Mouse (Mus musculus) bone marrow, adult 2 months (tissue): Measurements from ENCODE around the gene Rbpjl. TPM values are rescaled to one million over a fixed set of nuclear protein-coding genes. Genes with fewer than 3 reads are reported as not detected.

Experiments used
- H3K27ac ChIP-seq: fragments of 200-500 bp; 2 replicates; pipeline ENCODE4 v1.5.1; 2012; ENCODE audit warnings: low read depth, mild to moderate bottlenecking, control low read depth, inconsistent platforms, low read length; ENCODE audit not compliant: control insufficient read depth, poor library complexity, insufficient read depth
- H3K4me1 ChIP-seq: fragments of 200-500 bp; 2 replicates; pipeline ENCODE4 v1.6.1; 2011; ENCODE audit warnings: low read length; ENCODE audit not compliant: control insufficient read depth, insufficient read depth
- H3K4me3 ChIP-seq: fragments of 200-500 bp; replicated peaks from 2 replicates; pipeline ENCODE3; 2011; ENCODE audit warnings: mild to moderate bottlenecking, low read depth, low read length, control low read depth; ENCODE audit not compliant: control insufficient read depth
- CTCF ChIP-seq: fragments of 200-500 bp; IDR thresholded peaks from 2 replicates; pipeline ENCODE4 v1.5.1; 2011; ENCODE audit warnings: low read length, control low read depth; ENCODE audit not compliant: control insufficient read depth, insufficient read depth
- POLR2A ChIP-seq: fragments of 200-500 bp; IDR thresholded peaks from 2 replicates; pipeline ENCODE4 v1.6.1; 2011; ENCODE audit warnings: low read depth, mild to moderate bottlenecking, control low read depth, low read length, borderline replicate concordance; ENCODE audit not compliant: control insufficient read depth
- WGBS: fragments of 180-500 bp; shearing (Covaris S2); methylation state at CpG from one replicate; pipeline ENCODE4 v1.1.7; 2018; 5-methylcytosine and 5-hydroxymethylcytosine counted together
- polyA plus RNA-seq: library from polyadenylated mRNA; stranded (reverse); fragments of >200 nt; gene quantifications from 2 replicates; pipeline ENCODE4 v1.2.4, GENCODE M21; 2011; ENCODE audit warnings: low replicate concordance; ENCODE audit not compliant: missing spikeins, insufficient read depth, insufficient read length

The Rbpjl gene
- polyA plus RNA-seq, 1 experiment: not detected

DNA sequence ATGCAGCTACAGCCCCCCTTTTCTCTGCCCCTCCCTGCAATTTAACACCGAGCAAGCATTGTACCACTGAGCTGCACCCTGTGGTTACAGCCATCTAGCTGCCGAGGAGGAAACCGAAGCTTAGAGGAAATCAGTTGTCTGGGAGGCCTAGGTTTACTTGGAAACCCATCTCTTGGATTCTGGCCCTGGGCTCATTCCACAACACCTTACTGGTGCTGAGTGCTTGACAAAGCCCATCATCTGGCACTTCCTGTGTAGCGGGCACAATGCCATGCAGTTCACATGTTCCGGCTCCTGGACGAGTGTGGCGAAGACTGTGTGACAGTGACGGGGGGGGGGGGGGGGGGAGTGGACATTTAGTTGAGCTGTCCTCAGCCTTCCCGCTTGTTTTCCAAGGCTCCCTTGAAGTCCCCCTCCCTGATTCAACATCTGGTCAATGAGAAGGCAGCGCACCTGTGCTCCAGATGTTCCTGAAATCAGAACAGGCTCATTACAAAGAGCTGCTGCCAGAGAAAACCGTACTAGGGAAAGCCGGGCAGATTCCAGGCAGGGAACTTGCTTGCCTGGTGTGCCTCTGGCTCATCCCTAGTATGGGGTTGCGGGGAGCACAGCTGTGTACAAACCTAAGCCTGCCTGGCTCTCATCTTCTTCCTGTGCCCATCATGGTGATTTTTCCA is 49.2 kb downstream of the Rbpjl start:
- whole genome bisulfite sequencing: 36% methylated on average over 13 of the region's 13 CpGs
- no peak overlapping the region for H3K27ac ChIP-seq
- no peaks in the 10 kb centered on the region; the same call in 1 of the 2 replicates for H3K4me1 ChIP-seq
- no peak overlapping the region for H3K4me3 ChIP-seq
- no peak for TF ChIP-seq CTCF
- TF ChIP-seq POLR2A: no peak

GRCm38 (mm10) chr2:164453047-164453757 is 50.3 kb downstream of the Rbpjl start:
- no peak overlapping the region for H3K27ac ChIP-seq
- TF ChIP-seq CTCF: no peak
- no peak for TF ChIP-seq POLR2A
- no peak overlapping the region for H3K4me3 ChIP-seq
- H3K4me1 ChIP-seq: no peaks in the 10 kb centered on the region; the same call in 1 of the 2 replicates
- 73% methylated on average over 14 of the region's 14 CpGs for WGBS

- WGBS: 70% methylated on average over 7 of the region's 7 CpGs
- peaks cover 2% of the 10 kb centered on the region; the same call in 1 of the 2 replicates for H3K4me1 ChIP-seq
- no peak overlapping the region for H3K27ac ChIP-seq
- no peak for TF ChIP-seq POLR2A
- no peak for TF ChIP-seq CTCF
- H3K4me3 ChIP-seq: no peak overlapping the region
These were observed 51.1 kb downstream of the Rbpjl start for GRCm38 (mm10) chr2:164453887-164454500.

DNA sequence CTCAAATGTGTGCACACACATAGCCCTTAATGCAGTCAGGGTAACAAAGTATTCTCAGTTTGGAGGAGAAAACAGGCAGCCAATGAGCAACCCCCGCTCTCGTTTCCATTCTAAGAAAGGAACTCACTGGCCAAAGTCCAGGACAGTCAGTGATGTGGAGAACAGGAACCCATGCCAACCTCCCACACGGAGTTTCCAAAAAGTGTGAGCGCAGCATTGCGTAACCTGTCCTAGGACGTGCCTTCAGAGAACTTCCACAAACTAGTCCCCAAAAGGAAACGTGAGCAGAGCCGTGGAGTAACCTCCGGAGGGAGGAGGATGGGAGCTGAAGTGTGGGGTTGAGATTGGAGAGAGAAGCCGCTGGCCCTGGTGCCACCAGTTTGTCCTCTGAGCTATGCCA is 51.9 kb downstream of the Rbpjl start:
- Histone ChIP-seq H3K4me1 (peaks cover 2% of the 10 kb centered on the region; the same call in 1 of the 2 replicates), H3K4me3 (no peak overlapping the region), H3K27ac (no peak overlapping the region)
- WGBS: 33% methylated on average over 10 of the region's 10 CpGs
- TF ChIP-seq POLR2A: no peak
- no peak for TF ChIP-seq CTCF

DNA sequence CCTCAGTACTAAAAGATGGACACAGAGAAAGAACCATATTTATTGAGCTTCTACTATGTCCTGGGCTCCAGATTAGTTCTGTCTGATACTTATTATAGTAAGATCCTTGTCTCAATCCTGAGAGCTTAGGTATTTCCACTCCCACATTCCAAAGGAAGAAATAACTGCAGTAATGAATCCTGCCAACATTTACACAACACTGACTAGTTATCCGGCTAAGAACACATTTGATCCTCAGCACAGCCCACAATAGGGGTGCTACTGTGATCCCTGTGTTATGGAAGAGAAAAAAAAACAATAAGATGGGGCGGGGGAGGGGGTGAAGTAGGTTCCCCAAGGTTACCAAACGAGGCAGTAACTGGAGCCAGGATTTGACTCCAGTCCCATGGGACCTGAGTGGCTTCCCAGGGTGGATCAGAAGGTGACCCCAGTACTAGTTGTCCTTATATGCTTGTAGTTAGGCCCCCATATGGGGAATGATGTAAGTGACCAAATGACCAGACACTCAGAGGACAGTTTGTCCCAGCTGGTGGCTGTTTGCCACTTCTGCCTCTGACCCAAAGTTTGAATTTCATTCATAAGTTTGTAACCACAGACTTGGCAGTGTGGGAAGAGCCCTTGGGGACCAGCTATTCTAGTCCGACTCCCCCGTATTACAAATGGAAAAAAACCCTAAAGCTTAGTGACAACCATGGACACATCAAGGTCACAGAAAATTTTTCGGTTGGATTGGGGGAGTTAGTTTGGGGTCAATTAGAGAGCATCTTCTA is 52.7 kb downstream of the Rbpjl start:
- 63% methylated on average over 6 of the region's 6 CpGs for WGBS
- no peak for TF ChIP-seq POLR2A
- no peak for TF ChIP-seq CTCF
- H3K4me3 ChIP-seq: no peak overlapping the region
- H3K27ac ChIP-seq: no peak overlapping the region
- H3K4me1 ChIP-seq: peaks cover 2% of the 10 kb centered on the region; the same call in 1 of the 2 replicates

DNA sequence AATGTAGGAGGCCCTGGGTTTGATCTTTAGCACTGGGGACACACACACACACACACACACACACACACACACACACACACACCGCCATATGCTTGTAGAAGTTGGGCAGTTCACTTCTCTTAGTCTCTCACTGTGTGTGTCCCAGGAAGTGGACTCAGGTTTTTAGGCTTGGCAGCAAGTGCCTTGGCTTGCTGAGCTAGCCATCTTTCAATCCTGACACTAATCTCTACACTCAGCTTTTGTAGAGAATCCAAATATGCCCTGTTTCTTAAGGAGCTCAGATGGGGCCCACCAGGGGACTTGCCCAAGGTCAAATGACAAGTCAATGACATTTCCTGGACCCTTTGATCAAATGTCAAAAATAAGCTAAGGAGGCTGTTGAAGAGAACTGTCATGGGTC is 53.5 kb downstream of the Rbpjl start:
- no peak for TF ChIP-seq POLR2A
- no peak for TF ChIP-seq CTCF
- no peak overlapping the region for H3K4me3 ChIP-seq
- no peak overlapping the region for H3K27ac ChIP-seq
- WGBS: 72% methylated on average over 1 of the region's 1 CpGs
- peaks cover 2% of the 10 kb centered on the region; the same call in 1 of the 2 replicates for H3K4me1 ChIP-seq

DNA sequence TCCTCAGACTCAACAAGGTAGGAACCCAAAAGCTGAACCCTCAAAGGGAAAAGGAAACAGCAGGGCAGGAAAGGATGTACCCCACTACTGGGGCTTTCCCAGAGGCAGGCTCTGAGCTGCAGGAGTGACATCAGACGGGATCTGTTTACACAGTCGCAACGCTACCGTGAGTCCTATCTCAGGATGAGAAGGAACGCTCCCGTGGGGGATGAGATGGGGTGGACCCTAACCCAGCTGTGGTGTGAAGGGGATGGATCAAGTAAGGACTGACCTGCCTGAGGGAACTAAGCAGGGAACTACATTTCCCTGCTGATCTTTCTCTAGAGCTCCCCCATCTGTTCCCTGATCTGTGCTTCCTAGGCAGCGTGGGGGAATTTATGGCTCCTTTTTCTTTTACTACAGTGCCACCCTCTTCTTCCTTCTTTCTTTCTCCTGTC is 53.9 kb downstream of the Rbpjl start, which contains the start of gene Sys1:
Sys1 (plus strand) TSS at position 101 of the 437 bp plus-strand sequence.
- Histone ChIP-seq H3K4me1 (peaks cover 2% of the 10 kb centered on the region; the same call in 1 of the 2 replicates), H3K4me3 (peak within 1 kb of the TSS; percentile 9), H3K27ac (no peak within 1 kb of the TSS)
- TF ChIP-seq POLR2A (no peak), CTCF (no peak)
- WGBS: 8% methylated on average over 7 of the region's 7 CpGs

GRCm38 (mm10) chr2:164457942-164458341 is 55.0 kb downstream of the Rbpjl start:
- no peak overlapping the region for H3K27ac ChIP-seq
- no peak for TF ChIP-seq POLR2A
- no peak for TF ChIP-seq CTCF
- no peak overlapping the region for H3K4me3 ChIP-seq
- H3K4me1 ChIP-seq: peaks cover 2% of the 10 kb centered on the region; the same call in 1 of the 2 replicates
- WGBS: 35% methylated on average over 7 of the region's 7 CpGs
